Mouse (Mus musculus) mesoderm, embryonic 11.5 days (tissue): ENCODE measurements around the gene Mrpl21.

Experiments
- DNase-seq: peaks from one replicate; pipeline ENCODE4 v3.0.0-alpha.2; 2012; ENCODE audit warnings: low read depth, low spot score

Gene Mrpl21

GRCm38 (mm10) chr19:3339187-3339586 lies 56.5 kb downstream of the Mrpl21 start:
- DNase-seq: no peak

GRCm38 (mm10) chr19:3341021-3341420 lies 58.3 kb downstream of the Mrpl21 start:
- DNase-seq: no peak
